Mouse (Mus musculus) MEL (cell line): ENCODE results near the gene Ly6g6d. TPM values are rescaled to one million over a fixed set of nuclear protein-coding genes. Genes with fewer than 3 reads are reported as not detected.

ENCODE experiments used
- DNase-seq: peaks from one replicate; pipeline ENCODE4 v3.0.0; 2011; ENCODE audit warnings: low read depth, low spot score
- H3K27ac ChIP-seq: 2 replicates; pipeline ENCODE4 v1.5.1; 2012; ENCODE audit warnings: low read depth, mild to moderate bottlenecking, control low read depth, low read length, moderate library complexity; ENCODE audit not compliant: control insufficient read depth
- H3K27me3 ChIP-seq, 2 experiments: fragments of 150-350 bp in 1 of 2; sonication (generic) in 1 of 2; 2 replicates each; pipeline ENCODE4 v1.6.1; 2012; ENCODE audit warnings: low read length in 2 of 2, mild to moderate bottlenecking in 2 of 2, improper control_type of control experiment in 1 of 2, moderate library complexity in 1 of 2; ENCODE audit not compliant: insufficient read depth in 2 of 2, control insufficient read depth in 1 of 2
- H3K36me3 ChIP-seq, 2 experiments: 2 replicates each; pipeline ENCODE4 v1.6.1; 2012 to 2014; ENCODE audit warnings: low read length in 2 of 2, improper control_type of control experiment in 1 of 2, inconsistent platforms in 1 of 2, mild to moderate bottlenecking in 1 of 2; ENCODE audit not compliant: insufficient read depth in 2 of 2, control insufficient read depth in 1 of 2
- H3K4me1 ChIP-seq, 2 experiments: fragments of 150-350 bp in 1 of 2; sonication (generic) in 1 of 2; 2 replicates each; pipeline ENCODE4 v1.6.1; 2012; ENCODE audit warnings: low read length in 2 of 2, improper control_type of control experiment in 1 of 2, mild to moderate bottlenecking in 1 of 2; ENCODE audit not compliant: insufficient read depth in 2 of 2, control insufficient read depth in 1 of 2
- H3K4me3 ChIP-seq, 2 experiments: fragments of 150-350 bp in 1 of 2; sonication (generic) in 1 of 2; 2 replicates each; pipeline ENCODE4 v1.5.1; 2012; ENCODE audit warnings: low read depth in 2 of 2, low read length in 2 of 2, mild to moderate bottlenecking in 2 of 2, moderate library complexity in 2 of 2, control low read depth in 1 of 2, improper control_type of control experiment in 1 of 2; ENCODE audit not compliant: control insufficient read depth in 1 of 2, insufficient read depth in 1 of 2
- H3K79me2 ChIP-seq: 2 replicates; pipeline ENCODE4 v1.6.1; 2012; ENCODE audit warnings: mild to moderate bottlenecking, low read length, moderate library complexity; ENCODE audit not compliant: control insufficient read depth, poor library complexity, insufficient read depth
- H3K9ac ChIP-seq: 2 replicates; pipeline ENCODE4 v1.6.1; 2012; ENCODE audit warnings: low read depth, mild to moderate bottlenecking, control low read depth, low read length, moderate library complexity; ENCODE audit not compliant: control insufficient read depth, poor library complexity, severe bottlenecking
- H3K9me3 ChIP-seq: fragments of 150-350 bp; sonication (generic); replicated peaks from 2 replicates; pipeline ENCODE4 v1.6.1; 2012; ENCODE audit warnings: mild to moderate bottlenecking, low read length, improper control_type of control experiment, moderate library complexity; ENCODE audit not compliant: insufficient read depth
- BHLHE40 ChIP-seq: IDR thresholded peaks from 2 replicates; pipeline ENCODE4 v1.6.1; 2012; ENCODE audit warnings: low read depth, mild to moderate bottlenecking, inconsistent platforms, low read length, improper control_type of control experiment, borderline replicate concordance
- CHD2 ChIP-seq: IDR thresholded peaks from 2 replicates; pipeline ENCODE4 v1.6.1; 2011; ENCODE audit warnings: low read length, improper control_type of control experiment
- CTCF ChIP-seq, 3 experiments: IDR thresholded peaks in 2 of 3; conservative IDR thresholded peaks in 1 of 3; 2 replicates each; pipeline ENCODE4 v1.5.1; 2011 to 2012; ENCODE audit warnings: low read length in 3 of 3, low read depth in 2 of 3, mild to moderate bottlenecking in 2 of 3, improper control_type of control experiment in 1 of 3, inconsistent platforms in 1 of 3, mixed read lengths in 1 of 3, moderate library complexity in 1 of 3; ENCODE audit not compliant: control insufficient read depth in 1 of 3, insufficient read depth in 1 of 3, poor library complexity in 1 of 3, severe bottlenecking in 1 of 3
- ELF1 ChIP-seq: IDR thresholded peaks from 2 replicates; pipeline ENCODE4 v1.6.1; 2014; ENCODE audit warnings: low read depth, mild to moderate bottlenecking, inconsistent platforms, low read length, improper control_type of control experiment, moderate library complexity
- EP300 ChIP-seq, 2 experiments: IDR thresholded peaks; 2 replicates each; pipeline ENCODE4 v1.6.1; 2011; ENCODE audit warnings: improper control_type of control experiment in 2 of 2, low read length in 2 of 2, low read depth in 1 of 2, mild to moderate bottlenecking in 1 of 2
- ETS1 ChIP-seq: IDR thresholded peaks from 2 replicates; pipeline ENCODE4 v1.6.1; 2012; ENCODE audit warnings: low read depth, mild to moderate bottlenecking, inconsistent platforms, low read length, improper control_type of control experiment, moderate library complexity
- GABPA ChIP-seq: IDR thresholded peaks from 2 replicates; pipeline ENCODE4 v1.6.1; 2012; ENCODE audit warnings: low read depth, mild to moderate bottlenecking, inconsistent platforms, low read length, improper control_type of control experiment, moderate library complexity
- GATA1 ChIP-seq: IDR thresholded peaks from 2 replicates; pipeline ENCODE4 v1.6.1; 2011; ENCODE audit warnings: low read depth, low read length, improper control_type of control experiment
- HCFC1 ChIP-seq: IDR thresholded peaks from 2 replicates; pipeline ENCODE4 v1.6.1; 2012; ENCODE audit warnings: low read depth, mild to moderate bottlenecking, inconsistent platforms, low read length, improper control_type of control experiment, moderate library complexity
- JUND ChIP-seq: IDR thresholded peaks from 2 replicates; pipeline ENCODE4 v1.6.1; 2011; ENCODE audit warnings: low read depth, mild to moderate bottlenecking, improper control_type of control experiment, low read length
- KAT2A ChIP-seq: conservative IDR thresholded peaks from 2 replicates; pipeline ENCODE4 v1.6.1; 2012; ENCODE audit warnings: low read depth, low read length, improper control_type of control experiment, inconsistent platforms
- MAFK ChIP-seq: IDR thresholded peaks from 2 replicates; pipeline ENCODE4 v1.6.1; 2011; ENCODE audit warnings: low read depth, mild to moderate bottlenecking, low read length, improper control_type of control experiment, borderline replicate concordance
- MAX ChIP-seq: IDR thresholded peaks from 2 replicates; pipeline ENCODE4 v1.6.1; 2011; ENCODE audit warnings: low read length, improper control_type of control experiment
- MAZ ChIP-seq: IDR thresholded peaks from 2 replicates; pipeline ENCODE4 v1.6.1; 2012; ENCODE audit warnings: low read depth, mild to moderate bottlenecking, inconsistent platforms, low read length, improper control_type of control experiment
- MEF2A ChIP-seq: IDR thresholded peaks from 2 replicates; pipeline ENCODE4 v1.6.1; 2014; ENCODE audit warnings: low read depth, mild to moderate bottlenecking, inconsistent platforms, low read length, improper control_type of control experiment; ENCODE audit not compliant: poor library complexity, insufficient replicate concordance, severe bottlenecking; ENCODE audit errors: extremely low read depth
- MXI1 ChIP-seq: IDR thresholded peaks from 2 replicates; pipeline ENCODE4 v1.6.1; 2011; ENCODE audit warnings: mild to moderate bottlenecking, low read depth, low read length, improper control_type of control experiment
- MYB ChIP-seq: IDR thresholded peaks from 2 replicates; pipeline ENCODE4 v1.6.1; 2011; ENCODE audit warnings: mild to moderate bottlenecking, low read depth, low read length, improper control_type of control experiment
- MYC ChIP-seq: IDR thresholded peaks from 2 replicates; pipeline ENCODE4 v1.6.1; 2011; ENCODE audit warnings: low read depth, mild to moderate bottlenecking, low read length, improper control_type of control experiment, moderate library complexity
- NELFE ChIP-seq: IDR thresholded peaks from 2 replicates; pipeline ENCODE4 v1.6.1; 2011; ENCODE audit warnings: low read depth, low read length, improper control_type of control experiment
- NRF1 ChIP-seq: IDR thresholded peaks from 2 replicates; pipeline ENCODE4 v1.6.1; 2014; ENCODE audit warnings: low read depth, mild to moderate bottlenecking, inconsistent platforms, low read length, improper control_type of control experiment, moderate library complexity; ENCODE audit not compliant: poor library complexity, insufficient read depth, severe bottlenecking
- POLR2A ChIP-seq, 2 experiments: IDR thresholded peaks; 2 replicates each; pipeline ENCODE4 v1.6.1; 2011 to 2012; ENCODE audit warnings: low read length in 2 of 2, mild to moderate bottlenecking in 2 of 2, control low read depth in 1 of 2, improper control_type of control experiment in 1 of 2, low read depth in 1 of 2, moderate library complexity in 1 of 2; ENCODE audit not compliant: control insufficient read depth in 1 of 2, insufficient read depth in 1 of 2, poor library complexity in 1 of 2
- POLR2AphosphoS2 ChIP-seq: IDR thresholded peaks from 2 replicates; pipeline ENCODE4 v1.6.1; 2011; ENCODE audit warnings: low read length, improper control_type of control experiment
- POLR2AphosphoS5 ChIP-seq: IDR thresholded peaks from 2 replicates; pipeline ENCODE4 v1.6.1; 2012; ENCODE audit warnings: low read depth, borderline replicate concordance, mild to moderate bottlenecking, inconsistent platforms, low read length, moderate library complexity, mixed read lengths
- RAD21 ChIP-seq: IDR thresholded peaks from 2 replicates; pipeline ENCODE4 v1.6.1; 2011; ENCODE audit warnings: mild to moderate bottlenecking, low read depth, low read length, improper control_type of control experiment
- RCOR1 ChIP-seq: IDR thresholded peaks from 2 replicates; pipeline ENCODE4 v1.6.1; 2012; ENCODE audit warnings: low read depth, mild to moderate bottlenecking, inconsistent platforms, low read length, improper control_type of control experiment
- TAL1 ChIP-seq: IDR thresholded peaks from 2 replicates; pipeline ENCODE4 v1.6.1; 2012; ENCODE audit warnings: mild to moderate bottlenecking, inconsistent platforms, low read length, moderate library complexity, mixed read lengths
- TBP ChIP-seq: IDR thresholded peaks from 2 replicates; pipeline ENCODE4 v1.8.0; 2011; ENCODE audit warnings: low read depth, low read length, improper control_type of control experiment
- TCF12 ChIP-seq: IDR thresholded peaks from 2 replicates; pipeline ENCODE4 v1.6.1; 2014; ENCODE audit warnings: low read depth, mild to moderate bottlenecking, inconsistent platforms, low read length, improper control_type of control experiment, moderate library complexity
- UBTF ChIP-seq: IDR thresholded peaks from 2 replicates; pipeline ENCODE4 v1.6.1; 2012; ENCODE audit warnings: low read depth, mild to moderate bottlenecking, inconsistent platforms, low read length, improper control_type of control experiment, moderate library complexity, borderline replicate concordance; ENCODE audit not compliant: insufficient read depth
- USF1 ChIP-seq: IDR thresholded peaks from 2 replicates; pipeline ENCODE4 v1.6.1; 2014; ENCODE audit warnings: low read depth, mild to moderate bottlenecking, inconsistent platforms, low read length, improper control_type of control experiment, moderate library complexity
- USF2 ChIP-seq, 2 experiments: IDR thresholded peaks; 2 replicates each; pipeline ENCODE4 v1.6.1; 2011 to 2012; ENCODE audit warnings: improper control_type of control experiment in 2 of 2, low read length in 2 of 2, borderline replicate concordance in 1 of 2, inconsistent platforms in 1 of 2, low read depth in 1 of 2, mild to moderate bottlenecking in 1 of 2; ENCODE audit not compliant: insufficient read depth in 1 of 2
- ZC3H11A ChIP-seq: IDR thresholded peaks from 2 replicates; pipeline ENCODE4 v1.6.1; 2012; ENCODE audit warnings: low read depth, mild to moderate bottlenecking, inconsistent platforms, low read length, improper control_type of control experiment
- ZKSCAN1 ChIP-seq: IDR thresholded peaks from 2 replicates; pipeline ENCODE4 v1.6.1; 2012; ENCODE audit warnings: low read depth, mild to moderate bottlenecking, inconsistent platforms, low read length, improper control_type of control experiment, moderate library complexity
- ZNF384 ChIP-seq: IDR thresholded peaks from 2 replicates; pipeline ENCODE4 v1.6.1; 2012; ENCODE audit warnings: low read depth, mild to moderate bottlenecking, inconsistent platforms, low read length, improper control_type of control experiment
- polyA plus RNA-seq, 2 experiments: library from polyadenylated mRNA; stranded (reverse) in 1 of 2; unstranded in 1 of 2; fragments of >175 nt in 1 of 2; fragments of >200 nt in 1 of 2; gene quantifications; 2 replicates each; pipeline versions ENCODE4 v1.2.1 to v1.2.4; 2012; ENCODE audit warnings: low replicate concordance in 2 of 2, low read depth in 1 of 2; ENCODE audit not compliant: insufficient read length in 2 of 2, insufficient read depth in 1 of 2, missing spikeins in 1 of 2
- total RNA-seq: library from RNA; depleted of rRNA; stranded (reverse); fragments of 300-350 nt; gene quantifications from 2 replicates; pipeline ENCODE4 v1.2.3, GENCODE M21; 2012

Gene Ly6g6d
- total and polyA plus RNA-seq, 3 experiments, result 4.4 to 5.5 TPM; not detected in 1

- Histone ChIP-seq H3K79me2 (peaks cover 4% of the 10 kb centered on the region; the same call in 1 of the 2 replicates), H3K36me3 (peaks cover 8 to 13% of the 10 kb centered on the region in 2 experiments), H3K27me3 (no peaks in the 10 kb centered on the region), H3K9me3 (no peaks in the 10 kb centered on the region), H3K27ac (no peak within 1 kb of the TSS), H3K4me3 (peak within 1 kb of the TSS; percentile 36 to 52), H3K4me1 (no peaks in the 10 kb centered on the region; a peak in 1 of 4 replicates), H3K9ac (peak within 1 kb of the TSS; percentile 54)
- DNase-seq, result peak; percentile 79
- no peak for TF ChIP-seq USF2 (IDR thresholded peaks at IDR 0.05; ENCODE audit: borderline replicate concordance in 1 of 2, insufficient read depth in 1 of 2, low read depth in 1 of 2, low read length in 2 of 2)
- no peak for TF ChIP-seq GATA1
- TF ChIP-seq POLR2AphosphoS2, result peak; percentile 95
- peak in 2 of 3 experiments; percentile 71 to 86; a peak in 5 of 6 replicates for TF ChIP-seq CTCF (IDR thresholded peaks at IDR 0.05 in 2 of 3, conservative IDR thresholded peaks at IDR 0.05 in 1 of 3; ENCODE audit: control insufficient read depth in 1 of 3, insufficient read depth in 1 of 3, low read depth in 2 of 3, low read length in 3 of 3, poor library complexity in 1 of 3, severe bottlenecking in 1 of 3)
- TF ChIP-seq BHLHE40, result no peak
- no peak for TF ChIP-seq MEF2A
- TF ChIP-seq ZKSCAN1, result no peak
- no peak for TF ChIP-seq MYC
- no peak for TF ChIP-seq ETS1
- TF ChIP-seq TBP, result no peak
- peak; percentile 70 for TF ChIP-seq RAD21
- 0 out of 2 replicates have a peak, but pooled peaks have one; percentile 21 for TF ChIP-seq HCFC1
- no peak for TF ChIP-seq NELFE
- no peak for TF ChIP-seq TAL1
- TF ChIP-seq EP300 (IDR thresholded peaks at IDR 0.05; ENCODE audit: low read depth in 1 of 2, low read length in 2 of 2), result no peak
- no peak for TF ChIP-seq MYB
- no peak for TF ChIP-seq KAT2A
- no peak for TF ChIP-seq CHD2
- no peak for TF ChIP-seq TCF12
- no peak for TF ChIP-seq UBTF
- no peak for TF ChIP-seq JUND
- TF ChIP-seq POLR2A (IDR thresholded peaks at IDR 0.05; ENCODE audit: control insufficient read depth in 1 of 2, insufficient read depth in 1 of 2, low read depth in 1 of 2, low read length in 2 of 2, poor library complexity in 1 of 2), result peak in 1 of 2 experiments; percentile 47; a peak in 1 of 4 replicates
- no peak for TF ChIP-seq USF1
- TF ChIP-seq MAZ, result peak; percentile 23; the same call in 1 of the 2 replicates
- TF ChIP-seq MAFK, result no peak
- no peak for TF ChIP-seq RCOR1
- no peak for TF ChIP-seq GABPA
- TF ChIP-seq ZNF384, result no peak
- TF ChIP-seq ZC3H11A, result peak; percentile 58
- no peak for TF ChIP-seq ELF1
- no peak for TF ChIP-seq NRF1
- TF ChIP-seq MAX, result 0 out of 2 replicates have a peak, but pooled peaks have one; percentile 36
- no peak for TF ChIP-seq POLR2AphosphoS5
- peak; percentile 35; the same call in 1 of the 2 replicates for TF ChIP-seq MXI1
These were observed 18.7 kb downstream of the Ly6g6d start, which contains the start of gene Ddah2 for GRCm38 (mm10) chr17:35058911-35059892. Gene Ddah2, plus strand, starts transcription at chr17:35059035.
